Mouse (Mus musculus) heart, embryonic 10.5 days (tissue): ENCODE data around the gene Smad3. TPM values are rescaled to one million over a fixed set of nuclear protein-coding genes. Genes with fewer than 3 reads are reported as not detected.
A peak's percentile ranks its signal among the peaks of the same experiment; 100 is the strongest.

Experiments used
- DNase-seq: peaks from one replicate; pipeline ENCODE4 v3.0.0-alpha.2; 2017; ENCODE audit warnings: low spot score
- H3K27ac ChIP-seq: fragments of 300-500 bp; sonication (generic); 2 replicates; pipeline ENCODE4 v1.5.1; 2016; ENCODE audit warnings: mild to moderate bottlenecking
- H3K27me3 ChIP-seq: fragments of 300-500 bp; sonication (generic); 2 replicates; pipeline ENCODE4 v1.6.1; 2016; ENCODE audit warnings: mild to moderate bottlenecking; ENCODE audit not compliant: poor library complexity, insufficient read depth, severe bottlenecking
- H3K36me3 ChIP-seq: fragments of 300-500 bp; sonication (generic); 2 replicates; pipeline ENCODE4 v1.6.1; 2016; ENCODE audit warnings: mild to moderate bottlenecking, moderate library complexity
- H3K4me1 ChIP-seq: fragments of 300-500 bp; sonication (generic); 2 replicates; pipeline ENCODE4 v1.6.1; 2016; ENCODE audit warnings: mild to moderate bottlenecking
- H3K4me3 ChIP-seq: fragments of 300-500 bp; sonication (generic); 2 replicates; pipeline ENCODE4 v1.5.1; 2016; ENCODE audit warnings: mild to moderate bottlenecking, moderate library complexity
- H3K9me3 ChIP-seq: fragments of 300-500 bp; sonication (generic); 2 replicates; pipeline ENCODE4 v1.6.1; 2016; ENCODE audit warnings: mild to moderate bottlenecking, moderate library complexity
- WGBS: fragments of 180-500 bp; shearing (Covaris S2); methylation state at CpG from one replicate; pipeline ENCODE4 v1.1.7; 2016; 5-methylcytosine and 5-hydroxymethylcytosine counted together
- polyA plus RNA-seq: library from polyadenylated mRNA; unstranded; fragments of >200 nt; fragmentation: Nextera tagmentation; extraction: Ambion mirVana; gene quantifications from 2 replicates; pipeline ENCODE4 v1.2.1, GENCODE M21; 2016

Gene Smad3
- polyA plus RNA-seq, 1 experiment from 2014 or later = 20.0 TPM

- DNase-seq = no peak
- H3K4me1 ChIP-seq = peaks cover 57% of the 10 kb centered on the region
- H3K36me3 ChIP-seq = no peaks in the 10 kb centered on the region
- 49% methylated on average over 10 of the region's 10 CpGs for WGBS
- H3K27ac ChIP-seq = peak overlapping the region; percentile 87
- no peak overlapping the region for H3K4me3 ChIP-seq
- no peaks in the 10 kb centered on the region for H3K9me3 ChIP-seq
- H3K27me3 ChIP-seq = no peaks in the 10 kb centered on the region
Measured at GRCm38 (mm10) chr9:63696463-63697105, 61.2 kb downstream of the Smad3 start.

GRCm38 (mm10) chr9:63691960-63692359, 65.8 kb downstream of the Smad3 start:
- H3K4me3 ChIP-seq = no peak overlapping the region
- peaks cover 14% of the 10 kb centered on the region for H3K36me3 ChIP-seq
- H3K27ac ChIP-seq = 0 out of 2 replicates have a peak overlapping the region, but pooled peaks have one; percentile 2
- DNase-seq = no peak
- 70% methylated on average over 2 of the region's 2 CpGs for WGBS
- no peaks in the 10 kb centered on the region for H3K27me3 ChIP-seq
- peaks cover 19% of the 10 kb centered on the region for H3K4me1 ChIP-seq
- H3K9me3 ChIP-seq = no peaks in the 10 kb centered on the region

GRCm38 (mm10) chr9:63690511-63690910, 67.3 kb downstream of the Smad3 start:
- H3K4me3 ChIP-seq = no peak overlapping the region
- H3K27ac ChIP-seq = no peak overlapping the region
- H3K9me3 ChIP-seq = no peaks in the 10 kb centered on the region
- DNase-seq = no peak
- peaks cover 17% of the 10 kb centered on the region for H3K4me1 ChIP-seq
- WGBS = 78% methylated on average over 1 of the region's 1 CpGs
- peaks cover 26% of the 10 kb centered on the region for H3K36me3 ChIP-seq
- H3K27me3 ChIP-seq = no peaks in the 10 kb centered on the region

GRCm38 (mm10) chr9:63687413-63688015, 70.3 kb downstream of the Smad3 start:
- 86% methylated on average over 7 of the region's 7 CpGs for WGBS
- H3K36me3 ChIP-seq = peaks cover 29% of the 10 kb centered on the region
- no peaks in the 10 kb centered on the region for H3K27me3 ChIP-seq
- DNase-seq = no peak
- no peaks in the 10 kb centered on the region for H3K9me3 ChIP-seq
- no peak overlapping the region for H3K4me3 ChIP-seq
- H3K27ac ChIP-seq = peak overlapping the region; percentile 56; the same call in 1 of the 2 replicates
- H3K4me1 ChIP-seq = peaks cover 44% of the 10 kb centered on the region

- DNase-seq = no peak
- Histone ChIP-seq H3K27me3 (no peaks in the 10 kb centered on the region), H3K36me3 (peaks cover 26% of the 10 kb centered on the region), H3K4me1 (peaks cover 48% of the 10 kb centered on the region), H3K27ac (no peak overlapping the region), H3K4me3 (no peak overlapping the region), H3K9me3 (no peaks in the 10 kb centered on the region)
- 30% methylated on average over 5 of the region's 5 CpGs for WGBS
Measured at GRCm38 (mm10) chr9:63685352-63685751, 72.4 kb downstream of the Smad3 start.

- Histone ChIP-seq H3K27ac (no peak overlapping the region), H3K4me3 (no peak overlapping the region), H3K36me3 (peaks cover 21% of the 10 kb centered on the region), H3K9me3 (no peaks in the 10 kb centered on the region), H3K27me3 (no peaks in the 10 kb centered on the region), H3K4me1 (peaks cover 51% of the 10 kb centered on the region)
- no peak for DNase-seq
- 92% methylated on average over 6 of the region's 6 CpGs for WGBS
Measured at GRCm38 (mm10) chr9:63684277-63684676, 73.5 kb downstream of the Smad3 start.

GRCm38 (mm10) chr9:63682943-63683342, 74.9 kb downstream of the Smad3 start:
- Histone ChIP-seq H3K4me1 (peaks cover 64% of the 10 kb centered on the region), H3K36me3 (peaks cover 14% of the 10 kb centered on the region; the same call in 1 of the 2 replicates), H3K9me3 (no peaks in the 10 kb centered on the region), H3K27ac (no peak overlapping the region), H3K4me3 (no peak overlapping the region), H3K27me3 (no peaks in the 10 kb centered on the region)
- 84% methylated on average over 2 of the region's 2 CpGs for WGBS
- DNase-seq = no peak

GRCm38 (mm10) chr9:63682301-63682700, 75.5 kb downstream of the Smad3 start:
- no peak for DNase-seq
- Histone ChIP-seq H3K27ac (peak overlapping the region; percentile 31; the same call in 1 of the 2 replicates), H3K9me3 (no peaks in the 10 kb centered on the region), H3K4me3 (no peak overlapping the region), H3K27me3 (no peaks in the 10 kb centered on the region), H3K4me1 (peaks cover 71% of the 10 kb centered on the region), H3K36me3 (peaks cover 14% of the 10 kb centered on the region; the same call in 1 of the 2 replicates)
- 55% methylated on average over 9 of the region's 9 CpGs for WGBS

GRCm38 (mm10) chr9:63678076-63678475, 79.7 kb downstream of the Smad3 start:
- Histone ChIP-seq H3K27me3 (no peaks in the 10 kb centered on the region), H3K9me3 (no peaks in the 10 kb centered on the region), H3K36me3 (no peaks in the 10 kb centered on the region), H3K27ac (peak overlapping the region; percentile 47; the same call in 1 of the 2 replicates), H3K4me3 (no peak overlapping the region), H3K4me1 (peaks cover 79% of the 10 kb centered on the region)
- 86% methylated on average over 1 of the region's 1 CpGs for WGBS
- DNase-seq = no peak

- H3K27ac ChIP-seq = peak overlapping the region; percentile 47; the same call in 1 of the 2 replicates
- no peaks in the 10 kb centered on the region for H3K9me3 ChIP-seq
- H3K4me1 ChIP-seq = peaks cover 79% of the 10 kb centered on the region
- no peaks in the 10 kb centered on the region for H3K27me3 ChIP-seq
- no peak for DNase-seq
- H3K36me3 ChIP-seq = no peaks in the 10 kb centered on the region
- no peak overlapping the region for H3K4me3 ChIP-seq
- 47% methylated on average over 3 of the region's 3 CpGs for WGBS
Measured at GRCm38 (mm10) chr9:63677621-63678020, 80.2 kb downstream of the Smad3 start.

- 66% methylated on average over 10 of the region's 10 CpGs for whole genome bisulfite sequencing
- Histone ChIP-seq H3K27ac (no peak overlapping the region; the same call in 1 of the 2 replicates), H3K27me3 (no peaks in the 10 kb centered on the region), H3K4me1 (peaks cover 76% of the 10 kb centered on the region), H3K36me3 (peaks cover 7% of the 10 kb centered on the region; the same call in 1 of the 2 replicates), H3K9me3 (no peaks in the 10 kb centered on the region), H3K4me3 (no peak overlapping the region)
- no peak for DNase-seq
Measured at GRCm38 (mm10) chr9:63674613-63675012, 83.2 kb downstream of the Smad3 start.

GRCm38 (mm10) chr9:63673494-63673805, 84.3 kb downstream of the Smad3 start:
- 57% methylated on average over 3 of the region's 3 CpGs for WGBS
- Histone ChIP-seq H3K4me3 (no peak overlapping the region), H3K27me3 (no peaks in the 10 kb centered on the region), H3K4me1 (peaks cover 77% of the 10 kb centered on the region), H3K36me3 (peaks cover 7% of the 10 kb centered on the region; the same call in 1 of the 2 replicates), H3K9me3 (no peaks in the 10 kb centered on the region), H3K27ac (peak overlapping the region; percentile 37)
- no peak for DNase-seq

GRCm38 (mm10) chr9:63672797-63673493, 84.8 kb downstream of the Smad3 start:
- 68% methylated on average over 8 of the region's 8 CpGs for WGBS
- H3K27me3 ChIP-seq = no peaks in the 10 kb centered on the region

More at GRCm38 (mm10) chr9:63672797-63673493, 84.8 kb downstream of the Smad3 start:
- DNase-seq = no peak
- Histone ChIP-seq H3K9me3 (no peaks in the 10 kb centered on the region), H3K4me1 (peaks cover 77% of the 10 kb centered on the region), H3K27ac (peak overlapping the region; percentile 37), H3K4me3 (no peak overlapping the region), H3K36me3 (peaks cover 9% of the 10 kb centered on the region; the same call in 1 of the 2 replicates)
